ENCODE assay signal across 24 mouse cellular contexts in genomic region chr13:37654651-37655050, GRCm38 (mm10).
A peak's percentile ranks its signal among the peaks of the same experiment; 100 is the strongest.
DNase-seq lines count a peak whose midpoint lies in the region; ATAC-seq and TF ChIP-seq lines count a peak whose summit lies in the region.
"Had no signal": no experiment of that assay in that cellular context is flagged by ENCODE, and none has a peak within 500 bp of the region (broad histone marks: within the 10 kb centered on the region; RNA-seq: fewer than 3 reads in every experiment).

No protein-coding gene starts in this region.

- H3K4me1 ChIP-seq in CH12.LX (ENCODE audit: control insufficient read depth in 1 of 2, insufficient read depth in 2 of 2): peaks cover 36 to 66% of the 10 kb centered on the region in 2 experiments
- peaks cover 6% of the 10 kb centered on the region for H3K4me1 ChIP-seq in bone marrow, adult 2 months (ENCODE audit: control insufficient read depth, insufficient read depth, low read length)

- TF ChIP-seq RAD21 in CH12.LX (IDR thresholded peaks at IDR 0.05; ENCODE audit: low read depth, low read length): no peak

- H3K36me3 ChIP-seq in CH12.LX (replicated peaks in 1 of 2; ENCODE audit: control insufficient read depth in 1 of 2, insufficient read depth in 1 of 2, low read length in 1 of 2): no peaks in the 10 kb centered on the region
- no peaks in the 10 kb centered on the region for H3K36me3 ChIP-seq in myocyte (ENCODE audit: control insufficient read depth, insufficient read depth)
- H3K36me3 ChIP-seq: G1E had no signal

- H3K79me2 ChIP-seq in CH12.LX (replicated peaks; ENCODE audit: control insufficient read depth, extremely low read depth, insufficient read depth, poor library complexity, severe bottlenecking): no peaks in the 10 kb centered on the region
- H3K79me2 ChIP-seq in myocyte (ENCODE audit: control insufficient read depth, insufficient read depth): no peaks in the 10 kb centered on the region

- dilution Hi-C loops in CH12.LX (cut with MboI; ENCODE audit: extremely low pct_ligation_motif_present, extremely low pct_unique_long_range_greater_than_20kb, low sequenced_read_pairs): no loop called here

- TF ChIP-seq CTCF in CH12.LX (conservative IDR thresholded peaks at IDR 0.05 in 1 of 2, IDR thresholded peaks at IDR 0.05 in 1 of 2; ENCODE audit: low read depth in 2 of 2, low read length in 2 of 2): no peak
- no peak for TF ChIP-seq CTCF in bone marrow, adult 2 months (IDR thresholded peaks at IDR 0.05; ENCODE audit: control insufficient read depth, insufficient read depth, low read length)

- 33% methylated on average over 5 of the region's 5 CpGs for WGBS in bone marrow, adult 2 months

- DNase-seq in CD4-positive helper T cell, adult 2 months (ENCODE audit: low read depth, low spot score): peak; percentile 14
- no peak for DNase-seq in CH12.LX (ENCODE audit: extremely low read depth)
- DNase-seq in heart, postnatal 4 days: no peak
- no peak for DNase-seq in kidney, postnatal 25 days
- no peak for DNase-seq in yolk sac, embryonic 10.5 days (ENCODE audit: low spot score)
- DNase-seq: adrenal gland, adult 2 months; adrenal gland, adult 8-10 months; adrenal gland, postnatal 10 days; adrenal gland, postnatal 14 days; adrenal gland, postnatal 25 days; adrenal gland, postnatal 36 days; B cell, adult 2 months; cerebellum, adult 11 months; cerebellum, adult 11-12 months; cerebellum, adult 18-20 months; cerebellum, adult 2 months; cerebellum, adult 8-10 months; cerebellum, adult 9-10 months had no signal

- H3K27ac ChIP-seq in CH12.LX (ENCODE audit: insufficient read depth, low read depth): no peak overlapping the region
- H3K27ac ChIP-seq in bone marrow, adult 2 months (ENCODE audit: control insufficient read depth, insufficient read depth, low read depth, low read length, poor library complexity): peak overlapping the region; percentile 13; the same call in 1 of the 2 replicates

- H3K27me3 ChIP-seq in CH12.LX (replicated peaks): no peaks in the 10 kb centered on the region
- no peaks in the 10 kb centered on the region for H3K27me3 ChIP-seq in myocyte (ENCODE audit: control insufficient read depth, insufficient read depth, insufficient read length)

- no peak overlapping the region for H3ac ChIP-seq in myocyte (ENCODE audit: control insufficient read depth, insufficient read length)

- H3K9ac ChIP-seq in CH12.LX (ENCODE audit: insufficient read depth, low read depth): no peak overlapping the region

- H3K4me2 ChIP-seq in CH12.LX (ENCODE audit: insufficient read depth, low read depth, poor library complexity, severe bottlenecking): peak overlapping the region; percentile 22; the same call in 1 of the 2 replicates
- no peak overlapping the region for H3K4me2 ChIP-seq in myocyte (ENCODE audit: low read depth)

- no peak for TF ChIP-seq POLR2A in CH12.LX (IDR thresholded peaks at IDR 0.05; ENCODE audit: low read depth, low read length)
- no peak for TF ChIP-seq POLR2A in bone marrow, adult 2 months (IDR thresholded peaks at IDR 0.05; ENCODE audit: borderline replicate concordance, control insufficient read depth, low read depth, low read length)
- no peak for TF ChIP-seq POLR2A in myocyte (IDR thresholded peaks at IDR 0.05; ENCODE audit: insufficient read length, low read depth)

- in situ Hi-C loops in CH12.LX (cut with MboI; ENCODE audit: low pct_ligation_motif_present, low pct_unique_long_range_greater_than_20kb, low sequenced_read_pairs): no loop called here

- H3K9me3 ChIP-seq in CH12.LX (replicated peaks; ENCODE audit: low read length): no peaks in the 10 kb centered on the region
- H3K9me3 ChIP-seq: G1E had no signal

- ATAC-seq in CD4-positive, CD25-positive, alpha-beta regulatory T cell, adult 4 months: no peak
- ATAC-seq: activated CD4-positive, CD25-positive, alpha-beta regulatory T cell, adult 4 months; Patski had no signal

- TF ChIP-seq EP300 in CH12.LX (IDR thresholded peaks at IDR 0.05; ENCODE audit: low read length): peak; percentile 38; the same call in 1 of the 2 replicates

- H3K4me3 ChIP-seq in CH12.LX (replicated peaks in 1 of 3; ENCODE audit: low read depth in 2 of 3, low read length in 2 of 3, poor library complexity in 1 of 3): no peak overlapping the region
- no peak overlapping the region for H3K4me3 ChIP-seq in bone marrow, adult 2 months (replicated peaks; ENCODE audit: control insufficient read depth, low read depth, low read length)
- H3K4me3 ChIP-seq in myocyte: no peak overlapping the region

TF ChIP-seq in CH12.LX, 34 proteins besides CTCF, POLR2A, EP300 and RAD21:
- TF ChIP-seq IRF4 (IDR thresholded peaks at IDR 0.05; ENCODE audit: low read depth, low read length) (peak; percentile 32; the same call in 1 of the 2 replicates), MXI1 (IDR thresholded peaks at IDR 0.05; ENCODE audit: low read depth, low read length) (peak; percentile 36; the same call in 1 of the 2 replicates), SIN3A (IDR thresholded peaks at IDR 0.05; ENCODE audit: low read length) (0 out of 2 replicates have a peak, but pooled peaks have one; percentile 60), ETS1 (conservative IDR thresholded peaks at IDR 0.05; ENCODE audit: low read depth, low read length) (peak; percentile 83), MEF2A (IDR thresholded peaks at IDR 0.05; ENCODE audit: borderline replicate concordance, low read depth, low read length) (peak; percentile 83), MYC (IDR thresholded peaks at IDR 0.05; ENCODE audit: low read depth, low read length) (peak; percentile 63; the same call in 1 of the 2 replicates), ZNF384 (IDR thresholded peaks at IDR 0.05; ENCODE audit: low read depth, low read length) (no peak), USF2 (conservative IDR thresholded peaks at IDR 0.05; ENCODE audit: low read depth, low read length) (no peak), HCFC1 (IDR thresholded peaks at IDR 0.05; ENCODE audit: low read depth, low read length) (no peak), MAZ (IDR thresholded peaks at IDR 0.05; ENCODE audit: low read depth, low read length) (peak; percentile 55; the same call in 1 of the 2 replicates)

TF ChIP-seq in myocyte, 11 proteins besides CTCF, POLR2A, EP300 and RAD21:
- TF ChIP-seq REST (IDR thresholded peaks at IDR 0.05; ENCODE audit: insufficient read depth, insufficient read length): no peak
- no peak for TF ChIP-seq SRF (IDR thresholded peaks at IDR 0.05; ENCODE audit: control insufficient read depth, insufficient read length, low read depth)
- TF ChIP-seq POLR2AphosphoS2 (IDR thresholded peaks at IDR 0.05; ENCODE audit: insufficient read length, low read depth): no peak
- TF ChIP-seq MYOD1 (IDR thresholded peaks at IDR 0.05; ENCODE audit: control insufficient read depth in 1 of 3, insufficient read length in 2 of 3, low read depth in 2 of 3): peak; percentile 58 to 85 (median 75)
- TF ChIP-seq MYOG (IDR thresholded peaks at IDR 0.05; ENCODE audit: control insufficient read depth in 1 of 3, insufficient read depth in 1 of 3, insufficient read length in 2 of 3, low read depth in 2 of 3): peak in 1 of 3 experiments; percentile 78
